Mouse (Mus musculus): ENCODE results near the gene Oser1.

DNA sequence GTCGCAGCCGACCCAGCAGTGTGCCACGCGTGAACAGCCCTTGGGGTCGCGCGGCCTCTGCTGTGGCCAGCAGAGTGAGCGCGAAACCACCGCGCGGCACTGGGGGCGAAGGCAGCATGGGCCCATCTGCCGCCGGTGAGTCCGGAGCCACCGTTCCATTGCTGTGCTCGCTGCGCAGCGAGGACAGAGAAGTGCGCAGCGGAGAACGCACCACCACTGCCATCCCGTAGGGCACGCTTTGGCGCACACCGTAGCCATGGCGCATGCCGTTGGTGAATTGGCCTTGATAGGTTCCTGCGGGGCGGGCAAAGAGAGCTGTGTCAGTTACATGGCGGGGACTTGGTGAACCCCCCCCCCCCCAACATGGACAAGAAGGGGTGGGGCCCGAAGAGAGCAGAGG lies 48.4 kb downstream of the Oser1 start:
- TF ChIP-seq POLR2A (IDR thresholded peaks at IDR 0.05; ENCODE audit: insufficient read depth, low read depth, low read length) (no peak), CTCF (IDR thresholded peaks at IDR 0.05; ENCODE audit: insufficient read depth, low read depth, low read length) (no peak)

Data from olfactory bulb, adult 2 months (tissue).